In genomic region chr3:60575945-60576344, GRCm38 (mm10) we compare ENCODE assay signal across 9 mouse cellular contexts.
DNase-seq lines count a peak whose midpoint lies in the region; ATAC-seq and TF ChIP-seq lines count a peak whose summit lies in the region.
"Had no signal": no experiment of that assay in that cellular context is flagged by ENCODE, and none has a peak within 500 bp of the region (broad histone marks: within the 10 kb centered on the region; RNA-seq: fewer than 3 reads in every experiment).

No protein-coding gene starts in this region.

- TF ChIP-seq EP300 in liver, postnatal 0 days (IDR thresholded peaks at IDR 0.05; ENCODE audit: low read depth), result no peak

- no peak for TF ChIP-seq CTCF in intestine, postnatal 0 days (IDR thresholded peaks at IDR 0.05; ENCODE audit: low read depth)
- no peak for TF ChIP-seq CTCF in liver, postnatal 0 days (IDR thresholded peaks at IDR 0.05; ENCODE audit: low read depth)

- H3K27me3 ChIP-seq in forebrain, embryonic 15.5 days, result no peaks in the 10 kb centered on the region
- peaks cover 5% of the 10 kb centered on the region; the same call in 1 of the 2 replicates for H3K27me3 ChIP-seq in forebrain, embryonic 10.5 days (ENCODE audit: poor library complexity, severe bottlenecking)
- no peaks in the 10 kb centered on the region for H3K27me3 ChIP-seq in intestine, embryonic 14.5 days (replicated peaks; ENCODE audit: control insufficient read depth, insufficient read depth, low read length)
- no peaks in the 10 kb centered on the region for H3K27me3 ChIP-seq in intestine, postnatal 0 days (replicated peaks; ENCODE audit: control insufficient read depth, insufficient read depth, low read length)
- H3K27me3 ChIP-seq in liver, postnatal 0 days (ENCODE audit: insufficient read depth, low read length), result no peaks in the 10 kb centered on the region
- H3K27me3 ChIP-seq: kidney, embryonic 15.5 days had no signal

- H3K4me3 ChIP-seq in forebrain, embryonic 15.5 days, result no peak overlapping the region
- no peak overlapping the region for H3K4me3 ChIP-seq in forebrain, embryonic 10.5 days
- no peak overlapping the region for H3K4me3 ChIP-seq in intestine, embryonic 14.5 days (ENCODE audit: low read depth, low read length)
- H3K4me3 ChIP-seq in intestine, postnatal 0 days (ENCODE audit: low read depth, low read length), result no peak overlapping the region
- no peak overlapping the region for H3K4me3 ChIP-seq in liver, postnatal 0 days (ENCODE audit: low read depth, low read length)
- H3K4me3 ChIP-seq: kidney, embryonic 15.5 days had no signal

- 35% methylated on average over 2 of the region's 2 CpGs for WGBS in forebrain, embryonic 15.5 days
- WGBS in forebrain, embryonic 10.5 days, result 69% methylated on average over 2 of the region's 2 CpGs
- WGBS in intestine, embryonic 14.5 days, result 46% methylated on average over 2 of the region's 2 CpGs
- WGBS in intestine, postnatal 0 days, result 41% methylated on average over 2 of the region's 2 CpGs
- WGBS in liver, postnatal 0 days (ENCODE audit: insufficient replicate concordance), result 22% methylated on average over 2 of the region's 2 CpGs

- ATAC-seq in forebrain, embryonic 15.5 days (replicated peaks), result no peak
- no peak for ATAC-seq in intestine, embryonic 14.5 days (replicated peaks; ENCODE audit: low FRiP score, low TSS enrichment, low read depth)
- no peak for ATAC-seq in intestine, postnatal 0 days
- ATAC-seq in CD4-positive, CD25-positive, alpha-beta regulatory T cell, adult 4 months, result peak; percentile 51
- ATAC-seq in liver, postnatal 0 days, result no peak

- H3K27ac ChIP-seq in forebrain, embryonic 15.5 days (replicated peaks), result 0 out of 2 replicates have a peak overlapping the region, but pooled peaks have one; percentile 5
- no peak overlapping the region for H3K27ac ChIP-seq in forebrain, embryonic 10.5 days
- no peak overlapping the region; the same call in 1 of the 2 replicates for H3K27ac ChIP-seq in intestine, embryonic 14.5 days (ENCODE audit: low read depth)
- no peak overlapping the region for H3K27ac ChIP-seq in intestine, postnatal 0 days (ENCODE audit: low read depth, low read length)
- peak overlapping the region; percentile 37; the same call in 1 of the 2 replicates for H3K27ac ChIP-seq in liver, postnatal 0 days (ENCODE audit: low read depth)
- H3K27ac ChIP-seq: kidney, embryonic 15.5 days had no signal

- no peak for DNase-seq in forebrain, embryonic 10.5 days (ENCODE audit: extremely low spot score, low spot score)
- DNase-seq in intestine, embryonic 14.5 days (ENCODE audit: low spot score), result no peak
- no peak for DNase-seq in liver, postnatal 0 days
- DNase-seq in kidney, adult 11 months, result no peak
- no peak for DNase-seq in layer of hippocampus, postnatal 10 days (ENCODE audit: low spot score in 2 of 2)

- no peaks in the 10 kb centered on the region for H3K9me3 ChIP-seq in forebrain, embryonic 15.5 days
- H3K9me3 ChIP-seq in forebrain, embryonic 10.5 days, result no peaks in the 10 kb centered on the region
- no peaks in the 10 kb centered on the region for H3K9me3 ChIP-seq in intestine, embryonic 14.5 days (ENCODE audit: control insufficient read depth, low read length)
- H3K9me3 ChIP-seq in intestine, postnatal 0 days (ENCODE audit: control insufficient read depth), result no peaks in the 10 kb centered on the region
- no peaks in the 10 kb centered on the region for H3K9me3 ChIP-seq in liver, postnatal 0 days (ENCODE audit: low read length)
- H3K9me3 ChIP-seq: kidney, embryonic 15.5 days had no signal

- no peak overlapping the region for H3K9ac ChIP-seq in forebrain, embryonic 15.5 days (replicated peaks)
- no peak overlapping the region for H3K9ac ChIP-seq in intestine, embryonic 14.5 days (ENCODE audit: low read length)
- H3K9ac ChIP-seq in intestine, postnatal 0 days (ENCODE audit: low read depth, low read length), result no peak overlapping the region
- 0 out of 2 replicates have a peak overlapping the region, but pooled peaks have one; percentile 52 for H3K9ac ChIP-seq in liver, postnatal 0 days (replicated peaks)
- H3K9ac ChIP-seq: kidney, embryonic 15.5 days had no signal

- H3K4me2 ChIP-seq in forebrain, embryonic 15.5 days (replicated peaks), result no peak overlapping the region
- peak overlapping the region; percentile 13; the same call in 1 of the 2 replicates for H3K4me2 ChIP-seq in intestine, embryonic 14.5 days (ENCODE audit: low read length)
- H3K4me2 ChIP-seq in intestine, postnatal 0 days (replicated peaks; ENCODE audit: low read depth), result no peak overlapping the region; the same call in 1 of the 2 replicates
- peak overlapping the region; percentile 50 for H3K4me2 ChIP-seq in liver, postnatal 0 days (ENCODE audit: low read depth, low read length)
- H3K4me2 ChIP-seq: kidney, embryonic 15.5 days had no signal

- H3K36me3 ChIP-seq in forebrain, embryonic 15.5 days, result no peaks in the 10 kb centered on the region
- H3K36me3 ChIP-seq in forebrain, embryonic 10.5 days (replicated peaks), result no peaks in the 10 kb centered on the region
- no peaks in the 10 kb centered on the region for H3K36me3 ChIP-seq in intestine, embryonic 14.5 days (ENCODE audit: control insufficient read depth, insufficient read depth, low read length)
- H3K36me3 ChIP-seq in intestine, postnatal 0 days (ENCODE audit: control insufficient read depth, insufficient read depth), result no peaks in the 10 kb centered on the region
- 0 out of 2 replicates have a peak, but pooled peaks cover 2% of the 10 kb centered on the region for H3K36me3 ChIP-seq in liver, postnatal 0 days (replicated peaks; ENCODE audit: insufficient read depth, low read length)
- H3K36me3 ChIP-seq: kidney, embryonic 15.5 days had no signal

- H3K4me1 ChIP-seq in forebrain, embryonic 15.5 days, result peaks cover 21% of the 10 kb centered on the region
- peaks cover 23% of the 10 kb centered on the region for H3K4me1 ChIP-seq in forebrain, embryonic 10.5 days
- peaks cover 38% of the 10 kb centered on the region for H3K4me1 ChIP-seq in intestine, embryonic 14.5 days (replicated peaks; ENCODE audit: control insufficient read depth, insufficient read depth, low read length)
- H3K4me1 ChIP-seq in intestine, postnatal 0 days (replicated peaks; ENCODE audit: control insufficient read depth, insufficient read depth, low read length), result peaks cover 19% of the 10 kb centered on the region
- peaks cover 47% of the 10 kb centered on the region for H3K4me1 ChIP-seq in liver, postnatal 0 days (ENCODE audit: insufficient read depth)

Comparison
In these comparisons a context has a peak if more than half of its experiments do, and no peak if none do; other contexts are left out.
1. H3K27ac ChIP-seq: peak in forebrain, embryonic 15.5 days (single experiment) and liver, postnatal 0 days (single experiment); none in forebrain, embryonic 10.5 days (single experiment), intestine, embryonic 14.5 days (single experiment) and intestine, postnatal 0 days (single experiment).
2. H3K4me2 ChIP-seq: peak in intestine, embryonic 14.5 days (single experiment) and liver, postnatal 0 days (single experiment); none in forebrain, embryonic 15.5 days (single experiment) and intestine, postnatal 0 days (single experiment).